Mouse (Mus musculus) intestine, postnatal 0 days (tissue): Measurements from ENCODE around the gene Scfd1. TPM values are rescaled to one million over a fixed set of nuclear protein-coding genes. Genes with fewer than 3 reads are reported as not detected.

Source experiments
- ATAC-seq: fragments of 200-750 bp; cut with Nextera tagmentation; 2 replicates; pipeline ENCODE4 v1.8.0; 2017; ENCODE audit warnings: mild to moderate bottlenecking, moderate TSS enrichment, moderate library complexity
- H3K27ac ChIP-seq: fragments of 300-500 bp; sonication (generic); 2 replicates; pipeline ENCODE4 v1.5.1; 2014; ENCODE audit warnings: mild to moderate bottlenecking, low read depth, low read length, moderate library complexity
- H3K27me3 ChIP-seq: fragments of 300-500 bp; sonication (generic); replicated peaks from 2 replicates; pipeline ENCODE4 v1.6.1; 2014; ENCODE audit warnings: low read length, mixed read lengths; ENCODE audit not compliant: control insufficient read depth, insufficient read depth
- H3K36me3 ChIP-seq: fragments of 300-500 bp; sonication (generic); 2 replicates; pipeline ENCODE4 v1.6.1; 2014; ENCODE audit warnings: mild to moderate bottlenecking, moderate library complexity; ENCODE audit not compliant: control insufficient read depth, insufficient read depth
- H3K4me1 ChIP-seq: fragments of 300-500 bp; sonication (generic); replicated peaks from 2 replicates; pipeline ENCODE4 v1.6.1; 2014; ENCODE audit warnings: antibody characterized with exemption, low read length, mixed read lengths; ENCODE audit not compliant: control insufficient read depth, insufficient read depth
- H3K4me2 ChIP-seq: fragments of 300-500 bp; sonication (generic); replicated peaks from 2 replicates; pipeline ENCODE4 v1.6.1; 2014; ENCODE audit warnings: low read depth, mild to moderate bottlenecking, moderate library complexity
- H3K4me3 ChIP-seq: fragments of 300-500 bp; sonication (generic); 2 replicates; pipeline ENCODE4 v1.5.1; 2014; ENCODE audit warnings: low read depth, low read length
- H3K9ac ChIP-seq: fragments of 300-500 bp; sonication (generic); 2 replicates; pipeline ENCODE4 v1.6.1; 2014; ENCODE audit warnings: mild to moderate bottlenecking, low read depth, low read length
- H3K9me3 ChIP-seq: fragments of 300-500 bp; sonication (generic); 2 replicates; pipeline ENCODE4 v1.6.1; 2016; ENCODE audit warnings: mixed run types; ENCODE audit not compliant: control insufficient read depth
- CTCF ChIP-seq: sonication (generic); IDR thresholded peaks from 2 replicates; pipeline ENCODE4 v1.5.1; 2016; ENCODE audit warnings: low read depth, mild to moderate bottlenecking, control low read depth, antibody characterized with exemption, moderate library complexity
- WGBS: fragments of 180-500 bp; shearing (Covaris S2); extraction: QIAGEN DNeasy Blood & Tissue Kit; methylation state at CpG from one replicate; pipeline ENCODE4 v1.1.7; 2014; 5-methylcytosine and 5-hydroxymethylcytosine counted together
- polyA plus RNA-seq: library from polyadenylated mRNA; unstranded; fragments of >200 nt; fragmentation: Nextera tagmentation; extraction: Ambion mirVana; gene quantifications from 2 replicates; pipeline ENCODE4 v1.2.1, GENCODE M21; 2015

Gene Scfd1
- polyA plus RNA-seq: 68.5 and 69.6 TPM in 2 replicates

GRCm38 (mm10) chr12:51377003-51377887 is at the start of gene Scfd1:
Gene Scfd1 (plus strand): TSS chr12:51377510.
- Histone ChIP-seq H3K9me3 (no peaks in the 10 kb centered on the region), H3K27ac (peak within 1 kb of the TSS; percentile 80), H3K36me3 (peaks cover 9% of the 10 kb centered on the region), H3K9ac (peak within 1 kb of the TSS; percentile 90), H3K4me1 (0 out of 2 replicates have a peak, but pooled peaks cover 4% of the 10 kb centered on the region), H3K4me2 (peak within 1 kb of the TSS; percentile 68), H3K4me3 (peak within 1 kb of the TSS; percentile 89), H3K27me3 (no peaks in the 10 kb centered on the region)
- WGBS: 1% methylated on average over 34 of the region's 34 CpGs
- TF ChIP-seq CTCF: peak; percentile 12; the same call in 1 of the 2 replicates
- ATAC-seq: peak; percentile 100

DNA sequence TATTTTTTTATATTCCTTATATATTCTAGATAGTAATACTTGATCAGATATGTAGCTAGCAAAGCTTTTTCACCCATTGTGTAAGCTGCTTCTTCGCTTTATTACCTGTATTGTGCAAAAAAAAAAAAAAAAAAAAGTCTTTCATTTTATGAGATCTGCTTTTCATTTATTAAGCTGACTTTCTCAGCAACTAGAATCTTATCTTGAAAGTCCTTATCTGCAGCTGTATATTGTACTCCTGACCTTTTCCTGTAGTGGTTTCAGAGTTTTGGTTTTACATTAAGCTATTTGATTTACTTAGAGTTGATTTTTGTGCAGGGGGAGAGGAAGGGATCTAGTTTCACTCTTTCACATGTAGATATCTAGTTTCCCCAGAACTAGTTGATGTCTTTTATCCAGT is 40.3 kb upstream of the Scfd1 start:
- Histone ChIP-seq H3K4me1 (no peaks in the 10 kb centered on the region), H3K27ac (no peak overlapping the region), H3K9me3 (no peaks in the 10 kb centered on the region), H3K27me3 (no peaks in the 10 kb centered on the region), H3K36me3 (no peaks in the 10 kb centered on the region), H3K9ac (no peak overlapping the region), H3K4me3 (no peak overlapping the region), H3K4me2 (no peak overlapping the region)
- no peak for TF ChIP-seq CTCF
- WGBS: 40% methylated on average over 1 of the region's 1 CpGs
- peak; percentile 53; the same call in 1 of the 2 replicates for ATAC-seq

- Histone ChIP-seq H3K4me2 (no peak overlapping the region), H3K27ac (no peak overlapping the region), H3K9me3 (no peaks in the 10 kb centered on the region), H3K4me1 (no peaks in the 10 kb centered on the region), H3K36me3 (no peaks in the 10 kb centered on the region), H3K9ac (no peak overlapping the region), H3K27me3 (no peaks in the 10 kb centered on the region), H3K4me3 (no peak overlapping the region)
- WGBS: 41% methylated on average over 4 of the region's 4 CpGs
- ATAC-seq: 0 out of 2 replicates have a peak, but pooled peaks have one; percentile 48
- no peak for TF ChIP-seq CTCF
Measured at GRCm38 (mm10) chr12:51346121-51346520, 31.2 kb upstream of the Scfd1 start.

GRCm38 (mm10) chr12:51347988-51348697 is 29.2 kb upstream of the Scfd1 start, which contains the start of gene G2e3:
Gene G2e3 (plus strand): TSS chr12:51348061.
- TF ChIP-seq CTCF: no peak
- peak; percentile 95 for ATAC-seq
- Histone ChIP-seq H3K4me2 (peak within 1 kb of the TSS; percentile 75), H3K27me3 (no peaks in the 10 kb centered on the region), H3K9ac (peak within 1 kb of the TSS; percentile 72), H3K4me3 (peak within 1 kb of the TSS; percentile 91), H3K27ac (peak within 1 kb of the TSS; percentile 78), H3K4me1 (no peaks in the 10 kb centered on the region), H3K36me3 (peaks cover 7% of the 10 kb centered on the region), H3K9me3 (no peaks in the 10 kb centered on the region)
- under 1% methylated on average over 70 of the region's 70 CpGs for WGBS

DNA sequence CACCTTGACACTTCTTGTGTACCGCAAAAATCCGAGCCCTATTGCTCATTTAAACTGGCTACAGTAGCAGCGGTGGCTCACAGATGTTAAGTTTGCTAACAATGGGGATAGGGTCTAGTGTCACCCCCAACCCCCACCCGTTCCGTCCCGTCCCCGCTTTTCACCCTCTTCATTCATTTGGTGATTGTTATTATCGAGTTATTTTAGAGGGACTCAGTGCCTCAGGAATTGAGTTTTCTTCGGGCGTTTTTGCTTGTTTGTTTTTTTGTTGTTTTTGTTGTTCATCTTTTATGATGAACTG is 28.7 kb upstream of the Scfd1 start:
- peak overlapping the region; percentile 91 for H3K4me3 ChIP-seq
- H3K27ac ChIP-seq: peak overlapping the region; percentile 78
- peak overlapping the region; percentile 75 for H3K4me2 ChIP-seq
- peaks cover 9% of the 10 kb centered on the region for H3K36me3 ChIP-seq
- no peaks in the 10 kb centered on the region for H3K27me3 ChIP-seq
- peak overlapping the region; percentile 72 for H3K9ac ChIP-seq
- no peak for ATAC-seq
- H3K9me3 ChIP-seq: no peaks in the 10 kb centered on the region
- no peak for TF ChIP-seq CTCF
- WGBS: under 1% methylated on average over 10 of the region's 10 CpGs
- no peaks in the 10 kb centered on the region for H3K4me1 ChIP-seq

- no peak for TF ChIP-seq CTCF
Measured at GRCm38 (mm10) chr12:51355296-51355695, 22.0 kb upstream of the Scfd1 start.

More at GRCm38 (mm10) chr12:51355296-51355695, 22.0 kb upstream of the Scfd1 start:
- H3K36me3 ChIP-seq: peaks cover 38% of the 10 kb centered on the region
- H3K9me3 ChIP-seq: no peaks in the 10 kb centered on the region
- H3K27me3 ChIP-seq: no peaks in the 10 kb centered on the region
- no peak overlapping the region for H3K27ac ChIP-seq
- 69% methylated on average over 8 of the region's 8 CpGs for whole genome bisulfite sequencing
- no peaks in the 10 kb centered on the region for H3K4me1 ChIP-seq
- H3K9ac ChIP-seq: no peak overlapping the region
- H3K4me3 ChIP-seq: no peak overlapping the region
- H3K4me2 ChIP-seq: no peak overlapping the region
- no peak for ATAC-seq
